Mouse (Mus musculus): ENCODE measurements around the gene Zkscan14.

DNA sequence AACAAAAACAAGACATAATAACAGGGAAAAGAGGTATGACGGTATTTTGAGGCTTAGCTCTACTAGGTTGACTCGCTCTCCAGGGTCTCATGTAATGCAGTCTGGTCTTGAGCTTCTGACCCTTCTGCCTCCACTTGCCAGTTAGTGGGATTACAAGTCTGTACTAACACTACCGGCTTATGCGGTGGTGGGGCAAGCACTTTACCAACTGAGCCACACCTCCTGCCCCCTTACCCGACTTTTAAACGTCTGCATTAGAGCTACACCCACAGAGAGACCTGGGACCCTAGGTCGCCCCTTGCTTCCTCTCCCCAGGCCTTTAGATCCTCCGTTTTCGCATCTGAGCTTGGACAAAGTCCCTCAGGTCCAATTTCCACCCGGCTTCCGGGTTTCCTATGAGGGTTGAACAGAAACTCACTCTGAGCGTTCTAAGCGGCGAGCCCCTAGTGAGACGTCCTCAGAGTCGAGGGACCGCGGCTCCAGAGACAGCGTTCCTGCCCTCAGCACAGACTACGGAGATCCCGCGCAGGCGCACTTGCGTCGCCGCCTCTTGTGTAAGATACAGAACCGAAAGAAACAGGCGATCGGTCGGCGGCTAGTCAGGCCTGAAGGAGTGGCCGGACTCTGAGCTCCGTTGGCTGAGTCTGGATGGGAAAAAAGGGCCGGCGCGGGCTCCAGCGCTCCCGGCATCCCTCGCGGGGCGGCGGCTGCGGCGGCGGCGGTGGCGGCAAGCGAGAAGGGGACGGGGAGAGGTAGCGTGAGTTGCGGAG, 34.9 kb downstream of the Zkscan14 start, which contains the start of the genes Ptcd1 and Cpsf4:
- TF ChIP-seq CTCF (IDR thresholded peaks at IDR 0.05; ENCODE audit: extremely low read depth, insufficient read depth, low read length) (no peak), POLR2A (IDR thresholded peaks at IDR 0.05; ENCODE audit: extremely low read depth, insufficient read depth, low read length) (peak; percentile 92; the same call in 1 of the 2 replicates)
